Mouse (Mus musculus): ENCODE measurements around the gene Rab3c. TPM values are rescaled to one million over a fixed set of nuclear protein-coding genes. Genes with fewer than 3 reads are reported as not detected.

Rab3c gene
- total and polyA plus RNA-seq, 3 experiments, result not detected

- TF ChIP-seq ZMIZ1 (IDR thresholded peaks at IDR 0.05; ENCODE audit: low read depth, low read length) (no peak), TBP (conservative IDR thresholded peaks at IDR 0.05; ENCODE audit: low read depth, low read length) (no peak), MAZ (IDR thresholded peaks at IDR 0.05; ENCODE audit: low read depth, low read length) (no peak), TCF12 (IDR thresholded peaks at IDR 0.05; ENCODE audit: low read depth, low read length) (no peak)
- Histone ChIP-seq H3K27ac (ENCODE audit: insufficient read depth, low read depth) (no peak overlapping the region), H3K9me3 (replicated peaks; ENCODE audit: low read length) (peaks cover 20% of the 10 kb centered on the region), H3K9ac (ENCODE audit: insufficient read depth, low read depth) (no peak overlapping the region), H3K36me3 (replicated peaks in 1 of 2; ENCODE audit: control insufficient read depth in 1 of 2, insufficient read depth in 1 of 2, low read length in 1 of 2) (no peaks in the 10 kb centered on the region), H3K4me2 (ENCODE audit: insufficient read depth, low read depth, poor library complexity, severe bottlenecking) (no peak overlapping the region), H3K27me3 (replicated peaks) (no peaks in the 10 kb centered on the region), H3K4me1 (ENCODE audit: control insufficient read depth in 1 of 2, insufficient read depth in 2 of 2) (no peaks in the 10 kb centered on the region), H3K79me2 (replicated peaks; ENCODE audit: control insufficient read depth, extremely low read depth, insufficient read depth, poor library complexity, severe bottlenecking) (no peaks in the 10 kb centered on the region), H3K4me3 (replicated peaks in 1 of 3; ENCODE audit: low read depth in 2 of 3, low read length in 2 of 3, poor library complexity in 1 of 3) (no peak overlapping the region)
- no peak for DNase-seq (ENCODE audit: extremely low read depth)
- in situ Hi-C loops (cut with MboI; ENCODE audit: low pct_ligation_motif_present, low pct_unique_long_range_greater_than_20kb, low sequenced_read_pairs) (no loop called here), dilution Hi-C loops (cut with MboI; ENCODE audit: extremely low pct_ligation_motif_present, extremely low pct_unique_long_range_greater_than_20kb, low sequenced_read_pairs) (no loop called here)
Observed at GRCm38 (mm10) chr13:110198906-110199305, 81.9 kb downstream of the Rab3c start.

- H3K27ac ChIP-seq (ENCODE audit: insufficient read depth, low read depth), result no peak overlapping the region
- H3K4me2 ChIP-seq (ENCODE audit: insufficient read depth, low read depth, poor library complexity, severe bottlenecking), result no peak overlapping the region
- dilution Hi-C loops (cut with MboI; ENCODE audit: extremely low pct_ligation_motif_present, extremely low pct_unique_long_range_greater_than_20kb, low sequenced_read_pairs), result no loop called here
- no peaks in the 10 kb centered on the region for H3K27me3 ChIP-seq (replicated peaks)
- no peaks in the 10 kb centered on the region for H3K79me2 ChIP-seq (replicated peaks; ENCODE audit: control insufficient read depth, extremely low read depth, insufficient read depth, poor library complexity, severe bottlenecking)
- no peaks in the 10 kb centered on the region for H3K36me3 ChIP-seq (replicated peaks in 1 of 2; ENCODE audit: control insufficient read depth in 1 of 2, insufficient read depth in 1 of 2, low read length in 1 of 2)
- in situ Hi-C loops (cut with MboI; ENCODE audit: low pct_ligation_motif_present, low pct_unique_long_range_greater_than_20kb, low sequenced_read_pairs), result no loop called here
- TF ChIP-seq HCFC1 (IDR thresholded peaks at IDR 0.05; ENCODE audit: low read depth, low read length) (no peak), TBP (conservative IDR thresholded peaks at IDR 0.05; ENCODE audit: low read depth, low read length) (no peak), MYC (IDR thresholded peaks at IDR 0.05; ENCODE audit: low read depth, low read length) (no peak), MAFK (IDR thresholded peaks at IDR 0.05; ENCODE audit: insufficient replicate concordance, low read length) (no peak), USF2 (conservative IDR thresholded peaks at IDR 0.05; ENCODE audit: low read depth, low read length) (no peak), CTCF (conservative IDR thresholded peaks at IDR 0.05 in 1 of 2, IDR thresholded peaks at IDR 0.05 in 1 of 2; ENCODE audit: low read depth in 2 of 2, low read length in 2 of 2) (no peak)
- H3K9ac ChIP-seq (ENCODE audit: insufficient read depth, low read depth), result no peak overlapping the region
- H3K4me3 ChIP-seq (replicated peaks in 1 of 3; ENCODE audit: low read depth in 2 of 3, low read length in 2 of 3, poor library complexity in 1 of 3), result no peak overlapping the region
- H3K4me1 ChIP-seq (ENCODE audit: control insufficient read depth in 1 of 2, insufficient read depth in 2 of 2), result 0 out of 4 replicates have a peak, but pooled peaks cover 0 to 3% of the 10 kb centered on the region in 2 experiments
- DNase-seq (ENCODE audit: extremely low read depth), result no peak
- peaks cover 17% of the 10 kb centered on the region for H3K9me3 ChIP-seq (replicated peaks; ENCODE audit: low read length)
Observed at GRCm38 (mm10) chr13:110190039-110190438, 90.8 kb downstream of the Rab3c start.

- no peaks in the 10 kb centered on the region for H3K27me3 ChIP-seq (replicated peaks)
- in situ Hi-C loops (cut with MboI; ENCODE audit: low pct_ligation_motif_present, low pct_unique_long_range_greater_than_20kb, low sequenced_read_pairs) (no loop called here), dilution Hi-C loops (cut with MboI; ENCODE audit: extremely low pct_ligation_motif_present, extremely low pct_unique_long_range_greater_than_20kb, low sequenced_read_pairs) (no loop called here)
- no peaks in the 10 kb centered on the region for H3K79me2 ChIP-seq (replicated peaks; ENCODE audit: control insufficient read depth, extremely low read depth, insufficient read depth, poor library complexity, severe bottlenecking)
- H3K9ac ChIP-seq (ENCODE audit: insufficient read depth, low read depth), result no peak overlapping the region
- TF ChIP-seq ZNF384 (IDR thresholded peaks at IDR 0.05; ENCODE audit: low read depth, low read length) (no peak), USF2 (conservative IDR thresholded peaks at IDR 0.05; ENCODE audit: low read depth, low read length) (no peak), SIN3A (IDR thresholded peaks at IDR 0.05; ENCODE audit: low read length) (no peak), ZMIZ1 (IDR thresholded peaks at IDR 0.05; ENCODE audit: low read depth, low read length) (no peak), CHD1 (IDR thresholded peaks at IDR 0.05; ENCODE audit: low read depth, low read length) (no peak), ETS1 (conservative IDR thresholded peaks at IDR 0.05; ENCODE audit: low read depth, low read length) (no peak), NELFE (IDR thresholded peaks at IDR 0.05; ENCODE audit: low read depth, low read length) (no peak), RAD21 (IDR thresholded peaks at IDR 0.05; ENCODE audit: low read depth, low read length) (no peak), ZKSCAN1 (IDR thresholded peaks at IDR 0.05; ENCODE audit: borderline replicate concordance, low read depth, low read length) (no peak), ELF1 (IDR thresholded peaks at IDR 0.05; ENCODE audit: low read depth, low read length) (no peak), MEF2A (IDR thresholded peaks at IDR 0.05; ENCODE audit: borderline replicate concordance, low read depth, low read length) (no peak), E2F4 (IDR thresholded peaks at IDR 0.05; ENCODE audit: insufficient replicate concordance, low read depth, low read length) (no peak), HCFC1 (IDR thresholded peaks at IDR 0.05; ENCODE audit: low read depth, low read length) (no peak), MAZ (IDR thresholded peaks at IDR 0.05; ENCODE audit: low read depth, low read length) (no peak), MAX (IDR thresholded peaks at IDR 0.05; ENCODE audit: low read length) (no peak), TCF12 (IDR thresholded peaks at IDR 0.05; ENCODE audit: low read depth, low read length) (no peak), CHD2 (IDR thresholded peaks at IDR 0.05; ENCODE audit: low read length) (no peak), UBTF (IDR thresholded peaks at IDR 0.05; ENCODE audit: low read depth, low read length) (no peak), SMC3 (IDR thresholded peaks at IDR 0.05; ENCODE audit: low read depth, low read length) (no peak)
- DNase-seq (ENCODE audit: extremely low read depth), result peak; percentile 12
- H3K4me3 ChIP-seq (replicated peaks in 1 of 3; ENCODE audit: low read depth in 2 of 3, low read length in 2 of 3, poor library complexity in 1 of 3), result no peak overlapping the region
- no peaks in the 10 kb centered on the region for H3K36me3 ChIP-seq (replicated peaks in 1 of 2; ENCODE audit: control insufficient read depth in 1 of 2, insufficient read depth in 1 of 2, low read length in 1 of 2)
- H3K4me2 ChIP-seq (ENCODE audit: insufficient read depth, low read depth, poor library complexity, severe bottlenecking), result no peak overlapping the region
- peaks cover 0 to 9% of the 10 kb centered on the region in 2 experiments; a peak in 1 of 4 replicates for H3K4me1 ChIP-seq (ENCODE audit: control insufficient read depth in 1 of 2, insufficient read depth in 2 of 2)
- H3K9me3 ChIP-seq (replicated peaks; ENCODE audit: low read length), result peaks cover 17% of the 10 kb centered on the region
- H3K27ac ChIP-seq (ENCODE audit: insufficient read depth, low read depth), result no peak overlapping the region
Observed at GRCm38 (mm10) chr13:110184963-110185685, 95.7 kb downstream of the Rab3c start.
